Mouse (Mus musculus) lung, postnatal 0 days (tissue): ENCODE data around the gene Mlf1. TPM values are rescaled to one million over a fixed set of nuclear protein-coding genes. Genes with fewer than 3 reads are reported as not detected.

Source experiments
- ATAC-seq: fragments of 200-750 bp; cut with Nextera tagmentation; 2 replicates; pipeline ENCODE4 v1.8.0; 2017; ENCODE audit warnings: moderate library complexity
- DNase-seq: peaks from one replicate; pipeline ENCODE4 v3.0.0-alpha.2; 2016; ENCODE audit warnings: low spot score
- H3K27ac ChIP-seq: fragments of 300-500 bp; sonication (generic); 2 replicates; pipeline ENCODE4 v1.5.1; 2014; ENCODE audit warnings: antibody characterized with exemption, mild to moderate bottlenecking, low read length, mixed read lengths
- H3K27me3 ChIP-seq: fragments of 300-500 bp; sonication (generic); replicated peaks from 2 replicates; pipeline ENCODE4 v1.6.1; 2014; ENCODE audit warnings: low read length, mixed read lengths; ENCODE audit not compliant: insufficient read depth
- H3K36me3 ChIP-seq: fragments of 300-500 bp; sonication (generic); 2 replicates; pipeline ENCODE4 v1.6.1; 2014; ENCODE audit warnings: low read length, mixed read lengths; ENCODE audit not compliant: insufficient read depth
- H3K4me1 ChIP-seq: fragments of 300-500 bp; sonication (generic); 2 replicates; pipeline ENCODE4 v1.6.1; 2014; ENCODE audit warnings: antibody characterized with exemption, low read depth, low read length, mixed read lengths; ENCODE audit not compliant: insufficient read depth
- H3K4me2 ChIP-seq: fragments of 300-500 bp; sonication (generic); replicated peaks from 2 replicates; pipeline ENCODE4 v1.6.1; 2014; ENCODE audit warnings: low read depth, mild to moderate bottlenecking, low read length, moderate library complexity, mixed read lengths
- H3K4me3 ChIP-seq: fragments of 300-500 bp; sonication (generic); 2 replicates; pipeline ENCODE4 v1.5.1; 2014; ENCODE audit warnings: low read depth, low read length
- H3K9ac ChIP-seq: fragments of 300-500 bp; sonication (generic); replicated peaks from 2 replicates; pipeline ENCODE4 v1.6.1; 2014; ENCODE audit warnings: low read depth, mild to moderate bottlenecking
- H3K9me3 ChIP-seq: fragments of 300-500 bp; sonication (generic); 2 replicates; pipeline ENCODE4 v1.6.1; 2016; ENCODE audit warnings: low read length, mixed read lengths
- CTCF ChIP-seq: IDR thresholded peaks from 2 replicates; pipeline ENCODE4 v1.5.1; 2016; ENCODE audit warnings: antibody characterized with exemption, mild to moderate bottlenecking
- EP300 ChIP-seq: IDR thresholded peaks from 2 replicates; pipeline ENCODE4 v1.6.1; 2016; ENCODE audit warnings: antibody characterized with exemption, mild to moderate bottlenecking, control low read depth
- WGBS: fragments of 180-500 bp; shearing (Covaris S2); extraction: QIAGEN DNeasy Blood & Tissue Kit; methylation state at CpG from one replicate; pipeline ENCODE4 v1.1.7; 2014; 5-methylcytosine and 5-hydroxymethylcytosine counted together
- polyA plus RNA-seq: library from polyadenylated mRNA; unstranded; fragments of >200 nt; fragmentation: Nextera tagmentation; extraction: Ambion mirVana; gene quantifications from 2 replicates; pipeline ENCODE4 v1.2.1, GENCODE M21; 2015

The Mlf1 gene
- 39.8 and 54.8 TPM in 2 replicates for polyA plus RNA-seq

GRCm38 (mm10) chr3:67373872-67374271, at the start of gene Mlf1:
Mlf1 (plus strand) TSS chr3:67374097.
- DNase-seq (peak; percentile 90), ATAC-seq (peak; percentile 97)
- under 1% methylated on average over 35 of the region's 35 CpGs for WGBS
- peak within 1 kb of the TSS; percentile 62 for H3K4me2 ChIP-seq
- no peaks in the 10 kb centered on the region for H3K27me3 ChIP-seq
- H3K4me1 ChIP-seq = no peaks in the 10 kb centered on the region
- no peaks in the 10 kb centered on the region for H3K9me3 ChIP-seq
- H3K36me3 ChIP-seq = no peaks in the 10 kb centered on the region
- H3K4me3 ChIP-seq = peak within 1 kb of the TSS; percentile 36
- no peak within 1 kb of the TSS for H3K27ac ChIP-seq
- TF ChIP-seq EP300 (no peak), CTCF (no peak)
- no peak within 1 kb of the TSS for H3K9ac ChIP-seq

- TF ChIP-seq EP300 (no peak), CTCF (no peak)
- Histone ChIP-seq H3K9me3 (no peaks in the 10 kb centered on the region), H3K4me1 (no peaks in the 10 kb centered on the region), H3K4me3 (no peak overlapping the region), H3K27me3 (no peaks in the 10 kb centered on the region), H3K4me2 (no peak overlapping the region), H3K27ac (no peak overlapping the region), H3K9ac (no peak overlapping the region), H3K36me3 (no peaks in the 10 kb centered on the region)
- ATAC-seq (no peak), DNase-seq (no peak)
- 43% methylated on average over 3 of the region's 3 CpGs for WGBS
These were observed 34.3 kb upstream of the Mlf1 start for GRCm38 (mm10) chr3:67339558-67339957.

- WGBS = 60% methylated on average over 7 of the region's 7 CpGs
- DNase-seq (no peak), ATAC-seq (no peak)
- H3K4me2 ChIP-seq = no peak overlapping the region
- no peaks in the 10 kb centered on the region for H3K27me3 ChIP-seq
- H3K4me1 ChIP-seq = no peaks in the 10 kb centered on the region
- no peak overlapping the region for H3K9ac ChIP-seq
- H3K9me3 ChIP-seq = no peaks in the 10 kb centered on the region
- H3K4me3 ChIP-seq = no peak overlapping the region
- H3K36me3 ChIP-seq = no peaks in the 10 kb centered on the region
- no peak overlapping the region for H3K27ac ChIP-seq
- no peak for TF ChIP-seq EP300
These were observed 33.0 kb upstream of the Mlf1 start for GRCm38 (mm10) chr3:67340921-67341320.

- Histone ChIP-seq H3K27ac (no peak overlapping the region), H3K9me3 (no peaks in the 10 kb centered on the region), H3K4me3 (no peak overlapping the region), H3K36me3 (no peaks in the 10 kb centered on the region), H3K9ac (no peak overlapping the region), H3K4me2 (no peak overlapping the region), H3K4me1 (no peaks in the 10 kb centered on the region), H3K27me3 (no peaks in the 10 kb centered on the region)
- no peak for ATAC-seq
- no peak for DNase-seq
- TF ChIP-seq CTCF = peak; percentile 59
- no peak for TF ChIP-seq EP300
- 64% methylated on average over 5 of the region's 5 CpGs for WGBS
These were observed 30.8 kb upstream of the Mlf1 start for GRCm38 (mm10) chr3:67343004-67343662.

- no peak for ATAC-seq
- Histone ChIP-seq H3K27ac (no peak overlapping the region), H3K36me3 (no peaks in the 10 kb centered on the region), H3K4me2 (no peak overlapping the region), H3K9ac (no peak overlapping the region), H3K9me3 (no peaks in the 10 kb centered on the region), H3K27me3 (no peaks in the 10 kb centered on the region), H3K4me1 (no peaks in the 10 kb centered on the region), H3K4me3 (no peak overlapping the region)
- TF ChIP-seq CTCF (peak; percentile 87), EP300 (no peak)
- DNase-seq = peak; percentile 56
- 9% methylated on average over 2 of the region's 2 CpGs for WGBS
These were observed 29.3 kb upstream of the Mlf1 start for GRCm38 (mm10) chr3:67344599-67344998.

GRCm38 (mm10) chr3:67346674-67347073, 27.2 kb upstream of the Mlf1 start:
- H3K9ac ChIP-seq = no peak overlapping the region
- TF ChIP-seq CTCF = no peak
- no peak for TF ChIP-seq EP300
- H3K27ac ChIP-seq = no peak overlapping the region
- WGBS = 65% methylated on average over 2 of the region's 2 CpGs
- H3K27me3 ChIP-seq = no peaks in the 10 kb centered on the region
- no peaks in the 10 kb centered on the region for H3K4me1 ChIP-seq
- no peaks in the 10 kb centered on the region for H3K36me3 ChIP-seq
- no peaks in the 10 kb centered on the region for H3K9me3 ChIP-seq
- no peak for ATAC-seq
- H3K4me2 ChIP-seq = no peak overlapping the region
- no peak overlapping the region for H3K4me3 ChIP-seq
- no peak for DNase-seq
